Mouse (Mus musculus) adrenal gland, postnatal 14 days (tissue): Measurements from ENCODE around the gene Cdcp1. TPM values are rescaled to one million over a fixed set of nuclear protein-coding genes. Genes with fewer than 3 reads are reported as not detected.
A peak's percentile ranks its signal among the peaks of the same experiment; 100 is the strongest.

ENCODE experiments used
- DNase-seq: peaks from one replicate; pipeline ENCODE4 v3.0.0; 2021; ENCODE audit warnings: mixed read lengths
- total RNA-seq: library from RNA; stranded (reverse); gene quantifications from 2 replicates; pipeline ENCODE4 v1.2.3, GENCODE M21; 2021

The Cdcp1 gene
- total RNA-seq, 1 experiment from 2014 or later, result 0.85 TPM

- DNase-seq, result no peak
These were observed 64.3 kb downstream of the Cdcp1 start for GRCm38 (mm10) chr9:123151561-123151960.

- peak; percentile 51 for DNase-seq
These were observed 65.4 kb downstream of the Cdcp1 start, which contains the start of gene Clec3b for GRCm38 (mm10) chr9:123150241-123151020. TSS of gene Clec3b (plus strand) at chr9:123150946.

- DNase-seq, result peak; percentile 22
These were observed 67.4 kb downstream of the Cdcp1 start for GRCm38 (mm10) chr9:123148430-123148829.

GRCm38 (mm10) chr9:123139887-123140614, 75.8 kb downstream of the Cdcp1 start:
- DNase-seq, result no peak

GRCm38 (mm10) chr9:123138891-123139474, 76.9 kb downstream of the Cdcp1 start:
- DNase-seq, result peak; percentile 68

GRCm38 (mm10) chr9:123136953-123137682, 78.7 kb downstream of the Cdcp1 start:
- no peak for DNase-seq

- no peak for DNase-seq
These were observed 82.8 kb downstream of the Cdcp1 start for GRCm38 (mm10) chr9:123132994-123133393.

GRCm38 (mm10) chr9:123127663-123128062, 88.2 kb downstream of the Cdcp1 start:
- no peak for DNase-seq

- DNase-seq, result no peak
These were observed 91.3 kb downstream of the Cdcp1 start for GRCm38 (mm10) chr9:123124413-123124981.

GRCm38 (mm10) chr9:123123571-123124412, 92.0 kb downstream of the Cdcp1 start:
- DNase-seq, result peak; percentile 49

GRCm38 (mm10) chr9:123123017-123123416, 92.8 kb downstream of the Cdcp1 start:
- DNase-seq, result no peak

Other genes with a start within 250 kb of the Cdcp1 start
- 14.8 and 19.3 TPM in 2 replicates for gene Tmem42, start 194.7 kb downstream of the Cdcp1 start, total RNA-seq
- 0.70 and 0.86 TPM in 2 replicates for gene Tgm4, start 181.3 kb downstream of the Cdcp1 start, total RNA-seq
- gene Zdhhc3, start 102.8 kb downstream of the Cdcp1 start, total RNA-seq, result 59.7 and 62.8 TPM in 2 replicates
- gene Exosc7, start 102.8 kb downstream of the Cdcp1 start, total RNA-seq, result 40.9 and 44.2 TPM in 2 replicates
- 41.7 and 44.4 TPM in 2 replicates for gene Clec3b, start 65.1 kb downstream of the Cdcp1 start, total RNA-seq
- 12.9 and 16.1 TPM in 2 replicates for gene Tmem158, start 44.7 kb upstream of the Cdcp1 start, total RNA-seq
- gene Lars2, start 150.9 kb upstream of the Cdcp1 start, total RNA-seq, result 79.5 and 81.4 TPM in 2 replicates